Mouse (Mus musculus) heart, postnatal 0 days (tissue): ENCODE results near the gene Pfdn6. TPM values are rescaled to one million over a fixed set of nuclear protein-coding genes. Genes with fewer than 3 reads are reported as not detected.

Experiments
- ATAC-seq: fragments of 200-750 bp; cut with Nextera tagmentation; 2 replicates; pipeline ENCODE4 v1.8.0; 2017; ENCODE audit warnings: low read depth, moderate number of reproducible peaks, moderate library complexity; ENCODE audit not compliant: insufficient read depth
- DNase-seq: peaks from one replicate; pipeline ENCODE4 v3.0.0-alpha.2; 2016; ENCODE audit warnings: low spot score
- H3K27ac ChIP-seq: fragments of 300-500 bp; sonication (generic); 2 replicates; pipeline ENCODE4 v1.5.1; 2014; ENCODE audit warnings: low read depth, mild to moderate bottlenecking
- H3K27me3 ChIP-seq: fragments of 300-500 bp; sonication (generic); 2 replicates; pipeline ENCODE4 v1.6.1; 2014; ENCODE audit warnings: low read length, mixed read lengths; ENCODE audit not compliant: control insufficient read depth, insufficient read depth
- H3K36me3 ChIP-seq: fragments of 300-500 bp; sonication (generic); replicated peaks from 2 replicates; pipeline ENCODE4 v1.6.1; 2014; ENCODE audit warnings: low read length, mixed read lengths; ENCODE audit not compliant: control insufficient read depth, insufficient read depth
- H3K4me1 ChIP-seq: fragments of 300-500 bp; sonication (generic); 2 replicates; pipeline ENCODE4 v1.6.1; 2014; ENCODE audit warnings: antibody characterized with exemption; ENCODE audit not compliant: control insufficient read depth, insufficient read depth
- H3K4me2 ChIP-seq: fragments of 300-500 bp; sonication (generic); 2 replicates; pipeline ENCODE4 v1.6.1; 2014; ENCODE audit warnings: low read depth, mild to moderate bottlenecking, low read length, moderate library complexity
- H3K4me3 ChIP-seq: fragments of 300-500 bp; sonication (generic); 2 replicates; pipeline ENCODE4 v1.5.1; 2014; ENCODE audit warnings: low read depth, low read length
- H3K9ac ChIP-seq: fragments of 300-500 bp; sonication (generic); replicated peaks from 2 replicates; pipeline ENCODE4 v1.6.1; 2014; ENCODE audit warnings: low read depth, low read length, mixed read lengths
- H3K9me3 ChIP-seq: fragments of 300-500 bp; sonication (generic); replicated peaks from 2 replicates; pipeline ENCODE4 v1.6.1; 2016; ENCODE audit warnings: low read length; ENCODE audit not compliant: control insufficient read depth
- CTCF ChIP-seq: IDR thresholded peaks from 2 replicates; pipeline ENCODE4 v1.5.1; 2016; ENCODE audit warnings: antibody characterized with exemption, control low read depth, low read depth
- EP300 ChIP-seq: IDR thresholded peaks from 2 replicates; pipeline ENCODE4 v1.6.1; 2016; ENCODE audit warnings: antibody characterized with exemption, low read depth
- WGBS: fragments of 180-500 bp; shearing (Covaris S2); extraction: QIAGEN DNeasy Blood & Tissue Kit; methylation state at CpG from one replicate; pipeline ENCODE4 v1.1.7; 2014; 5-methylcytosine and 5-hydroxymethylcytosine counted together
- polyA plus RNA-seq: library from polyadenylated mRNA; unstranded; fragments of >200 nt; fragmentation: Nextera tagmentation; extraction: Ambion mirVana; gene quantifications from 2 replicates; pipeline ENCODE4 v1.2.1, GENCODE M21; 2015
- total RNA-seq: library from RNA; depleted of rRNA; stranded (reverse); fragments of >200 nt; gene quantifications from 2 replicates; pipeline ENCODE4 v1.2.3, GENCODE M21; 2014; ENCODE audit warnings: low replicate concordance

The Pfdn6 gene
- total and polyA plus RNA-seq, 2 experiments from 2014 or later = 77.4 to 123 TPM

GRCm38 (mm10) chr17:33943454-33943853 lies 3.3 kb upstream of the Pfdn6 start:
- Histone ChIP-seq H3K27ac (no peak overlapping the region), H3K4me1 (peaks cover 13% of the 10 kb centered on the region), H3K27me3 (no peaks in the 10 kb centered on the region), H3K4me2 (no peak overlapping the region), H3K4me3 (no peak overlapping the region), H3K9me3 (no peaks in the 10 kb centered on the region), H3K9ac (no peak overlapping the region), H3K36me3 (peaks cover 28% of the 10 kb centered on the region)
- 91% methylated on average over 15 of the region's 15 CpGs for WGBS
- ATAC-seq = no peak
- DNase-seq = no peak
- TF ChIP-seq EP300 = no peak
- no peak for TF ChIP-seq CTCF

- no peak overlapping the region for H3K27ac ChIP-seq
- H3K4me3 ChIP-seq = peak overlapping the region; percentile 77
- H3K4me2 ChIP-seq = peak overlapping the region; percentile 100
- H3K27me3 ChIP-seq = no peaks in the 10 kb centered on the region
- DNase-seq (no peak), ATAC-seq (no peak)
- H3K4me1 ChIP-seq = peaks cover 13% of the 10 kb centered on the region
- H3K9me3 ChIP-seq = no peaks in the 10 kb centered on the region
- TF ChIP-seq CTCF (no peak), EP300 (no peak)
- H3K36me3 ChIP-seq = peaks cover 40% of the 10 kb centered on the region
- peak overlapping the region; percentile 87 for H3K9ac ChIP-seq
- 47% methylated on average over 19 of the region's 19 CpGs for WGBS
Measured at GRCm38 (mm10) chr17:33941381-33941780, 1.2 kb upstream of the Pfdn6 start.

DNA sequence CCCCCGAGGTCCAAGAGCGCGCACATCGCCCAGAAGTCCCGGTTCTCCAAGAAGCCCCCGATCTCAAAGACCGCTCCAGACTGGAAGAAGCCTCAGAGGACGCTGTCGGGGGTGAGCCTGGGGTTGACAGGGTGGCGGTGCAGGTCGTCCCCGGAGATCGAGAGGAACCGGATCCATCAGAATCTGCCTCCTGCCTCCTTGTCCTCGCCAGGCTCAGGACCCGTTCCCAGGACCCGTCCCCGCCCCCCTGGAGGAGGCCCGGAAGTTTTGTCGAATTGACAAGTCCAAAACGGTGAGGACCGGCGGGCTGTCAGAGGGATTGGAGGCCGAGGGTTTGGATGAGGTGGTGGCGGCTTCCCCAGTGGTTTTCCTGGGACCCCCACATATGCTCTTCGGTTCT lies 838 bp upstream of the Pfdn6 start:
- Histone ChIP-seq H3K36me3 (peaks cover 38% of the 10 kb centered on the region), H3K4me1 (peaks cover 13% of the 10 kb centered on the region), H3K4me2 (peak overlapping the region; percentile 100), H3K4me3 (peak overlapping the region; percentile 77), H3K27me3 (no peaks in the 10 kb centered on the region), H3K27ac (0 out of 2 replicates have a peak overlapping the region, but pooled peaks have one; percentile 41), H3K9ac (peak overlapping the region; percentile 87), H3K9me3 (no peaks in the 10 kb centered on the region)
- 2% methylated on average over 26 of the region's 26 CpGs for WGBS
- TF ChIP-seq CTCF (no peak), EP300 (no peak)
- ATAC-seq = no peak
- DNase-seq = no peak

GRCm38 (mm10) chr17:33938783-33939182 lies 1.4 kb downstream of the Pfdn6 start:
- WGBS = 70% methylated on average over 11 of the region's 11 CpGs
- Histone ChIP-seq H3K36me3 (peaks cover 46% of the 10 kb centered on the region), H3K4me3 (no peak overlapping the region), H3K4me2 (no peak overlapping the region), H3K27ac (no peak overlapping the region), H3K4me1 (peaks cover 13% of the 10 kb centered on the region), H3K9me3 (no peaks in the 10 kb centered on the region), H3K27me3 (no peaks in the 10 kb centered on the region), H3K9ac (no peak overlapping the region)
- DNase-seq = no peak
- no peak for ATAC-seq
- no peak for TF ChIP-seq EP300
- no peak for TF ChIP-seq CTCF

- Histone ChIP-seq H3K27me3 (no peaks in the 10 kb centered on the region), H3K9ac (no peak overlapping the region), H3K36me3 (peaks cover 52% of the 10 kb centered on the region), H3K4me1 (peaks cover 13% of the 10 kb centered on the region), H3K27ac (no peak overlapping the region), H3K9me3 (no peaks in the 10 kb centered on the region), H3K4me2 (no peak overlapping the region), H3K4me3 (no peak overlapping the region)
- DNase-seq = no peak
- 84% methylated on average over 15 of the region's 15 CpGs for WGBS
- no peak for TF ChIP-seq EP300
- TF ChIP-seq CTCF = no peak
- no peak for ATAC-seq
Measured at GRCm38 (mm10) chr17:33936993-33937392, 3.1 kb downstream of the Pfdn6 start.

DNA sequence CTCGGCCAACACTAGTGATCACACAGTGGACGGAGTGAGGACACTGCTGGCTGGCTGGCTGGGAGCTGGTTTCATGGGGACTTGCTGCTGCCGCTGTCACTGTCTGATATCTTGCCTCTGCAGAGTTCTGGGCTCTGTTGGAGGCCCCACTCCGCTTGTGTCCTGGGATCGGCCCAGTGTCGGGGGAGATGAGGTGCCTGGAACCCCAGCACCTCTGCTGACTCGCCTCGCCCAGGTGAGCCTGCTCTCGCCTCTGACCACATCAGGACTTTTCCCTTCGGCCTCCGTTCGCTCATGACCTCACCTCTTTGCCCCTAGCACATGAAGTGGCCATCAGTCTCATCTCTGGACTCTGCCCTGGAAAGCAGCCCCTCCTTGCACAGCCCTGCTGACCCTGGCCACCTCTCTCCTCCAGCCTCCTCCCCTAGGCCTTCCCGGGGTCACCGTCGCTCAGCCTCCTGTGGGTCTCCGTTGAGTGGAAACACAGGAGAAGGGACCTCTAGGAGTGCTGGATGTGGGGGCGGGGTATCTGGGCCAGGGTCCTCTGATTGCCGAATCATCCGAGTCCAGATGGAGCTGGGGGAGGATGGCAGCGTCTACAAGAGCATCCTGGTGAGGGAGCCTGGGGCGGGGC lies 4.6 kb downstream of the Pfdn6 start:
- H3K27ac ChIP-seq = no peak overlapping the region
- no peak for DNase-seq
- TF ChIP-seq EP300 (no peak), CTCF (no peak)
- ATAC-seq = no peak
- H3K9ac ChIP-seq = no peak overlapping the region
- peaks cover 55% of the 10 kb centered on the region for H3K36me3 ChIP-seq
- peaks cover 14% of the 10 kb centered on the region for H3K4me1 ChIP-seq
- H3K9me3 ChIP-seq = no peaks in the 10 kb centered on the region
- WGBS = 83% methylated on average over 21 of the region's 21 CpGs
- H3K4me2 ChIP-seq = no peak overlapping the region
- no peak overlapping the region for H3K4me3 ChIP-seq
- H3K27me3 ChIP-seq = no peaks in the 10 kb centered on the region
